Mouse (Mus musculus): ENCODE data around the gene Mtx2.

- no peak for TF ChIP-seq CTCF (IDR thresholded peaks at IDR 0.05; ENCODE audit: low read depth, low read length)
- no peak for TF ChIP-seq TAL1 (conservative IDR thresholded peaks at IDR 0.05; ENCODE audit: low read depth, low read length)
These were observed 24.4 kb downstream of the Mtx2 start for GRCm38 (mm10) chr2:74850036-74850435.

Data from G1E (cell line).